Mouse (Mus musculus): ENCODE results near the gene Sox6.

The Sox6 gene

DNA sequence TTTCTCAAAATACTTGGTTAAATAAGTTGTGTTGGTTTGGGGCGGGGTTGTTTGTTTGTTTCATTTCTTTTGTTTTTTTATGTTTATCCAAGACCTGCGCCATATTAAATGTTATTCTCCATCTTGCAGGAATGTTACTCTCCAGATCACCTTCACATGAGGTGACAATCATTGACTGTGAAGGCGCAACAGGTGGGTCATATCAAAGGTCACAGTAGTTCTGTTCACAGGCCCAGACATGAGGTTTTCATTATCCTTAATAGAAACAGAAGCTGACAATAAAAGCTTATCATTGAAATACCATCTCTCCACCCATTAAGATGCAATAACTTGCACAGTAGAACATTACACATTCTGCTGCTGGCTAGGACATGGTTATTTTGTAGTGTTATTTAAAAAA is 54.5 kb downstream of the Sox6 start:
- no peak for DNase-seq

DNA sequence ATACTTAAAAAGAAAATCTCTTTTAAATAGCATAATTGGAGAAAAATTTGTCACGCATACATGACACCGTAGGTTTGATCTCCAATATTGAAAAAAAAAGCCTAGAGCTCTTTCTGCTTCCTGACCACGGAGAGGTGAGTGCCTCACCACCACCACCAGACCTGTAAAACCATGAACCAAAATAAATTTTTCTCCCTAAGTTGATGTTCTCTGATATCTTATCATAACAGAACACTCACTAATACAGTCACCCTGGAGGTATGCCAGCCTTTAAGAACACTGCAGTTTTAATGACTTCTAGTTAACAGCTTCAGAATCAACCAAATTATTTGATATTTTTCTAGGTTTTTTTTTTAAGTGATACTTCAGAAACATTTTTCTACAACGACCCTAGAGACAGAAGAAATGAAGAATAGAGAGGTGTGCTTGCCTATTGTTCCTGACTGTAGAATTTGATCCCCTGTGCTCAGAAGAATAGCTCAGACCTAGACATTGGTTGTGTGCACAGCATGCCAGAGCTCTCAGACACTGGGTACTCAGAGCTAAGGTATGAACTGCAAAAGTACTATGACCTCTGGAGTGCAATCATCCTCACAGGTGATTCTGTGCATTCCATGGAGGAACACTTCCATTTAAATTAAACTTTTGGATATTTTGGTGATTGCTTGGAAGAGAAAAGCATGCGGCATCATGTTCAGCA is 58.6 kb downstream of the Sox6 start:
- DNase-seq: no peak

DNA sequence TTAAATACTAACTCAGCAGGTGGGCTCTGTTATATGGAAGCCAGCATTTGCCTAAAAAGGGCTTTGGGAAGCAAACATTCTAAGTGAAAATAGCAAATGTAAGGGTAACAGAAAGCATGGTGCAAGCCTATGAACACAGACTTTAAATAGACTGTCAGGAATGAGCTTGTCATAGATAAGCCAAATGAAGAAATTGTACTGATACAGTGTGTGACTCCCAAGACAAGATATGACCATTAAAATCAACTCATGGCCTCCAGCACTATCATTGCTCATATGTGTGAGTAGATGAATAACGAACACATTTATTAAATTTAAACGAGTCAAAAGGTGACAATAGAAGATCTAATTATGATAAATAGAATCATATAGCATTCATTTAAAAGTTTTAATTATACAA is 64.1 kb downstream of the Sox6 start:
- DNase-seq: no peak

DNA sequence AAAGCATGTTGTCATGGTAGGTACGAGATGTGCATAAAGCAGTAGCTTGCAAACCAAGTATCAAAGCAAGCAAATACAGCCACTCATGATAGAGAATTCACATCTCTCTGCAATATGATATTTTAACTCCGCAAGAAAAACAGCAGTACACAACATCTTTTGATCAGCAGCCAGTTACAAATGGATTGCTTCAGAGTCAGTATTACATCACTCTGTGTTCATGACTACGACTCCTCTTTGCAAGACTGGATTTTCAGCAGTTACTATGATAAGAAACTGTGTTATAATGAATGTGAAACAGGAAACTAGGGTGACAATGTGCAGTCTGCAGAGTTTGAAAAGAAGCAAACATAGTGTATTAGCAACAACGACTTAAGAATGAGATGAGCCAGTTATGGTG is 71.4 kb downstream of the Sox6 start:
- peak; percentile 13 for DNase-seq

DNA sequence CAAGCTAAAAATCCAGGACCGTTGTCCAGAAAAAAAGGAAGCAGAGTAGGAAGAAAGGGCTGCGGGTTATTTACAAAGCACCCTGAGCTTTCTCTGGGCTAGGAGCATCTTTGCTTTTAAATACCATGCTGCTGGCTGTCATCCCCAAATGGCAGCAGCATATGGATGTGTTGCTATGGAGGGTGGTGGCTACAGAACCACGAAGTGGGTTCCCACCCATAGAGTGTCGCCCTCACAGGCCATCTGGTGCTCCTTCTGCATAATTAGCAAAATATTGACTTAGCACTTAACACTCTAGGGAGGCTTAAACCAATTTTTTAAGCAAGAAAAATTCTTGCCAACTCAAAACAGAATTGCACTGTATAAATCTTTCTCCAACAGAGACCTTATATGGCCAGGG is 72.4 kb downstream of the Sox6 start:
- DNase-seq: no peak

DNA sequence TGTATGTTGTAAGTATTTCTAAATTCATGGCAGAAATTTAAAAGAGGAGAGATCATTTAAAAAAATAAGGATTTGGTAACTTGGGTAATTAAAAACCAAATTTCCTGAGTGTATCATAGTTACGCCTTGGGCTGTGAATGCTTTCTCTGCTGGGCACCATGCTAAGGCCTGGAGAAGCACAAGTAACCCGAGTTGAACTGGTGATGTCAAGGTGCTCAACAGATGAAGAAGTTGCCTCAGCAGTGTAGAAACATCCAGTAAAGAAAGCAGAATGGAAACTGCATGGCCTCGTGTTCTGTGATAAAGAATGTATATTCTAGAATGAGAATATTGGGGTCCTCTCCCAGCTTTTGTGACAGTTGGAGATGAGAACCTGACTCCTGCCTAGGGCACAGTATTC is 85.5 kb downstream of the Sox6 start:
- DNase-seq: no peak

DNA sequence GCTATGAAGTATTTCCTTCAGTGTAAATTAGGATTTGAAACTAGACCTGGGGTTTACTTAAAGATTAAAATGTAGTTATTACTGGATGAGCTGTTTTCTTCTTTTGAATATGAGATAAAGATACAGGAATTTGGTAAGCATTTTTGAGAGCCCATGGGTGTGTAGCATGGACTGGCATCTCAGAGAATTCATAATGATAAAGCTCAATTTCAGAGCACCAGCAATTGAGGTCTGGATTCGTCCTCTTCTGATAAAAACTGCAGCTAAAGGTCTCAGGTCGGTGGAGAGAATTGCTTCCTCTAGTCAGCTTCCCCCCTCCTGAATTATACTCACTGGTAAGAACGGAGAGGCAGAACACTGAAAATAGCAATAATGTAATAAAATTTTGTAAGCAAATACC is 86.4 kb downstream of the Sox6 start:
- DNase-seq: no peak

DNA sequence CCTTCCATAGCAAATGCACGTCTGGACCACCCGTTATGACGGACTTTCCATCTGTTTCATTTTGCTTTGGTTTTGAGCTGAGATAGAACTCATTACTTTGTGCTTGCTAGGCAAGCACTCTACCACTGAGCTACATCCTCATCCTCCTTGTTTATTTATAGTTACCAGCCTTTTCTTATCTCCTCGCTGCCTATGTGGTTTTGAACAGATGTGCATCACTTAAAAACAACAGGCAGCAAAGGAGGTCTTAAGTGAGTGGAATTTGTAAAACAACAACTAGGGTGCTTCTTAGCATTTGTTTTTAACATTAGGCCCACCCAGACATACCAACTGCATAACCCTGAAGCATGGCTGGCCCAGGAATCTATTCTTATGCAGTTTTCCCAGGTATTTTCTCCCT is 86.9 kb downstream of the Sox6 start:
- DNase-seq: no peak

DNA sequence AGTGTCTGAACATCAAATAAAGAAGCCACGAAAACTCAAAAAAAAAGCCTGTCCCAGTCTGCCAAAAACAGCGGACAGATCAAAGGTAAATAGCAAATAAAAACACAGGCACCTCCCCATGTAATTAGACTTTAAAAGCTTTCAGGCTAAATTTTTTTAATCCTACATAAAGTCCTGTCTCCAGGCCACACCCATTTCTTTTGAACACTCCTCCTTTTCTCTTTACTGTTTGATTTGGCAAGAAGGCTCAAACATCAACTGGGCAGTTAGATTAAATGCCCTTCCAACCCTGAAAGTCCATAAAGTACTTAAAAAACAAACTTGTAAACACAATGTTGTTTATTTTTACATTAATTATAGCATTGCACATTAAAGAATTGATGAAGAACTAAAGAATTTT is 90.7 kb downstream of the Sox6 start:
- DNase-seq: no peak

DNA sequence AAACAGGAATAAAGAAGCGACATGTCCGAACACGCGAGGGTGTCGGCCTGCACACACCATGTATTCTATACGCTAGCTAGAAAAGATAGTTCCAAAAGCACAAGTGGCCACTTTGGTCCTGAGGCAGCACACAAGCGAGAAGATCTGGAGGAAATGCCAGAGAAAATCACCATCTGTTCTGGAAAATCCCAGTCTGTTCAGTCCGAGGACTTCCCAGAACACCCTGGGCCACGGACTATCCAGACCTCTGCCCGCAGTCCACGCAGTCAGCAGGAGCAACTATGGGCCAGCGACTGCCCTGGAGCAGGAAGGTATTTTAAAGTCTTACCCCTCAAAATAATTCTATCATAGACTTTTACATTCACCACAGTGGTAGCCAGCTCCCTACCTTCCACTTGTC is 92.0 kb downstream of the Sox6 start:
- DNase-seq: no peak

DNA sequence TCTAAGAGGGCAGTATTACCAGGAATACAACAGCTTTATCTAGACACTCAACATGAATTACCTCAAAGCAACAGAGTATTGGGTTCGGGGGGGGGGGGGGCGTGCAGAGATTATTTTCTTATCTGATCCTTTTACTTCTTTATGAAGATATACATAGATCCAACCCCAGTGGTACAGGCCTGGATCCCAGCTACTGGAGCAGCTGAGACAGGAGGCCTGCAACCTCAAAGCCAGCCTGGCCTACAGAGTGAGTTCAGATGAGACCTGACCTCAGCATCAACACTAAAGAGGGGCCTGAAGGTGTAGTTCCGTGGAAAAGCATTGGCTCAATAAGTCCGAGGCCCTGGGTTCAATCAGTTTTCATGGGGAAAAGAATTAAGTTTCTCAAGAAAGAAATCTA is 93.1 kb downstream of the Sox6 start:
- no peak for DNase-seq

DNA sequence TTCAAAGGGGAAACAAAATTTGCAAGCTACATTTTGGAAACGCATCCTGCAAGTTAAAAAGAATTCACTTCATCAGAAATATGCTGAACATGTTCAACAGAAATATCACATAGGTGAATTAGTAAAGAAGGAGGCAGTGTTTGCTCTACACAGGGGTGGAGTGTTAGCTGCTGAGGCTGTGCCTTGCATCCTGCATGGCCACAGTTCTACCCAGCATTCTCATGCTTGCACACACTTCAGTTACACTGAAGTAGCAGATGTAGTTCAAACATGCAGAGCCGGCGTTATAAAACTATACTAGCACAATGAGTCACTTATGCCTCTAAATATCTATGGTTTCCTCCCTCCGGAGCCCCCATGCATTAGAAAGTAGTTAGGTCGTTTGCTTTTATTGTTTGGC is 94.3 kb downstream of the Sox6 start:
- DNase-seq: peak; percentile 4

DNA sequence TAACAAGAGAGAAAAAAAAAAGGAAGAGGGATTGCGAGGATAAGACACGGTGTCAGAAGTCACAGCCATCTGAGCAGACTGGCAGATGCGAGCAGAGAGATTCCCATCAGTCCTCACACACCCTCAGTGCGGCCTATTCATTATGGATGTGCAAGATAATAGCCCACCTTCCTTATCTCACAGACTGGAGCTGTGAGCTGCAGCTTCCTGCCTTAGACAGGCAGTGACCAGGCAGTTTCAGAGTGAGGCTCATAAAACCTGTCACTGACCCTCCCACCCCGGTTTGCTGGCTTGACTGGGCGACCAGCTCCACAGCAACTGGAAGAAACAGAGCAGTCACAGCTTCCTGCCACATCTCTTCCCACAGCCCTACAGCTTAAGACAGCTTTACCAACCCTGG is 96.8 kb downstream of the Sox6 start:
- no peak for DNase-seq

DNA sequence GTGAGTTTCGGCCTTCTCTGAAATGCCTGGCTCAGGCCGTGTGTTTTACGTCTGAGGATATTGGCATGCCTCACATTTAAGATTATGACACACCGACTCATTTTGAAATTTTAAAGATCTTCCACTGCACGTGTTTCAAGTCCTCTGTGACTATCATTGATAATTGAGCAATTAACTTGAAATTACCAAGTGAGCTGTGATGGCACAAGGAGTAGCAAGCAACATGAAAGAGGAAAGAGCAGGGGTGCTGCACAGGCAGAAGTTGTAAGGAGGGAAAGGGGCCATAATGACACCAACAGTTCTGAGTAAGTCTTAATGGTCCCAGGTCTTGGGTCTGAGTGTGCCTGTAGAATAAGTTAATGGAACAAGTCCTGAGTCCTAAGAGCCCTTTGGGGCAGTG is 99.3 kb downstream of the Sox6 start:
- no peak for DNase-seq

DNA sequence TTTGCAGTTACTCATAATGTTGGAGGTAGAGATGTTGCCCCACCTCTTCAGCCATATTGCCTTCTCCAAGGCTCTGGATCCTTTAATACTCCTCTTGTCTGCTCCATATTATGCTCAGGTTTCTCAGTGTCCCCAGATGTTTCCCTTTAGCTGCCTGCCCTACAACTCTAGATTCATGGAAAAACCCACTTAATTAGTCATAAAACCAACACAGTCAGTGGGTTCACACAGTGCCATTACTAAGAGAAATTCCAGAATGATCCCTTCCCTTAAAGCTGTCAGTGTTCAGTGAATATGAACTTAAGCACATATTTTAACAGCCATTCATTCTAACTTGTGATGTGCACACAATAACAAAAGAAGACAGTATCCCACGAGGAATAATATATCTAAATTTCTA is 101.7 kb downstream of the Sox6 start:
- DNase-seq: no peak

DNA sequence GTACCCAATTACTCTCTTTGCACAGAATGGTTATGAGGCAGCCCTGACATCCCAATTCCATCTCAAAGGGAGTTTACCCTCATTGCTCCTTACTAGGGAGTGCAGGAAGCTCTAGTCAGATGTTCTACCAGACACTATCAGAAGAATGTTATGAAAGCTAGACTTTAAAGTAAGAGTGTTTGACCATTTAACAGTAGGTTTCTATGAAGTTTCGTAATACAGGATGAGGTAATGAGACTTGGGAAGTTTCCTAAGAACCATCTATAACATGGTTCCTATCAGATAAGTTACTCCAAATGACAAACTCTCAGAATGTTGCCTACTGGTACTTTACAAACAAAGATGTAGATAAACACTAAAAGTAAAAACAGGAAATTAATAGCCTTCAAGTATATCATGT is 123.3 kb downstream of the Sox6 start:
- DNase-seq: no peak

DNA sequence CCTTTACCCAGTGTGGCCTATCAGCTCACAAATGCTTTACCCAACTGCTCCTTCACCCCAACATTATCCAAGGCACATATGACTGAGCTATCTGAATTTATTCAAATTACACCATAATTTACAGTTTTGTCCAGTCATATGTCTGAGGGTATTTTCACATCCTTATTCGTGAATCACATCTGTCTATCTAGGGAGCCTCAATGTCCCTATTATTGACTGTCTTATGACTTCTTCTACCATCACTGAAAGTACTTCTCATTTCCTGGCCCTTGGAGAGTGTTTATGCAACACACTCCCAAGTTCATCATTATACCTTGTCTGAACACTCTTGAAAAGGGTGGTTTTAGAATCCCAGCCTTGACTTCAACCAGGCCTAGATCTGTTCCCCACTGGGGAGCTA is 128.3 kb downstream of the Sox6 start:
- no peak for DNase-seq

DNA sequence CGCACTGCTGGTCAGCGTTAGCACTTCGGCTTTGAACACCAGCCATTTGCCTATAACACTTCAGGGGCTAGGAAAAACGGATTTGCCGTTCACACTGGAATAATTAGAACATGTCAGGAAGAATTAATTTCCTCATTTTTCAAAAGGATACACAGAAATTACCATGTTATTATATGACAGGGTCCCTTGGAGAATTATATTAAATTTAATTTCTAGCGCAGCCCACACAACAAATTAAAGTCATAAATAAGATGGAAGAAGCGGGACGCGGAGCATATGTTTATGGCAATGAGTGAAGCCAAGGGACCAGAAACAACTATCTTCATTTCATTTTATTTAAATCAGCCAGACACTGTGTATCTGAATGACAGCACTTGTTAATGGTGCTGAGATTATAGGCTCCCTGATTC is 133.8 kb downstream of the Sox6 start:
- DNase-seq: no peak

DNA sequence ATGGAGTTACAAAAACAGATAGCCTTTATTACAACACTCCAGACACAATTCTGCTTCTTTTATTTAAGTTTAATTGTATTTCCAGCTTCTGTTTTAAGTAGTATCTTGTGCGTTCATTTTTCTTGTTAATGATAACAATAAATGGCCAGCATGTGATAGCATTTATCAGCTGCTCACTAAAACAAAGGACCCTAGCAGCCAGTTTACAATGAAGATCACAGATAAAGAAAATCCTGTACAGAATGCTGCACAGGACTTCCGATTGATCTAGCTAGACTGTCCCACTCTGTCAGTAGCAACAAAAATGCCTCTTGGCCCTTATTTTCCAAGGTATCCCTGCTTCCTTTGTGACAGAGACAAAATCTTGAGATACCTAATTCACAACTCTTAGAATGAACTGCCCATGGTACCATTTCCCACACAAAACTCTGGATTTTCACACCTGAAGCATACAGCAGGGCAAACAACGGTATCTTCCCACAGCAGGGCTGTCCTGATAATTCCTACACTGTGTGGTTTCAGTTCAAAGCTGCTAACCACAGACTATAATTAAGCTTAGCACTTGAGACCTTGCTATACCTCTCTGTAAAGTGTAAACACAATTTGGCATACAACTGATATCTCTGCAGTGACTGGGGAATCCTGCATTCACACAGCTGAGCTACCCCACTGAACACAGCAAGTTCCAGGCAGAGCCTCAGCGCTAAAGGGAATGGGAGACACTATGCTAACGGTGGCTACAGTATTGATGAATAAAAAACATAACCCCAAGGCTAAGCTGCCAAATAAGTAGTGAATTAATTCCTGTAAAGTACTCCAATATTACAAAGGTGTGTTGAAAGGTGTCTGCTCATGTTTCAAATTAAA is 134.4 kb downstream of the Sox6 start:
- no peak for DNase-seq

DNA sequence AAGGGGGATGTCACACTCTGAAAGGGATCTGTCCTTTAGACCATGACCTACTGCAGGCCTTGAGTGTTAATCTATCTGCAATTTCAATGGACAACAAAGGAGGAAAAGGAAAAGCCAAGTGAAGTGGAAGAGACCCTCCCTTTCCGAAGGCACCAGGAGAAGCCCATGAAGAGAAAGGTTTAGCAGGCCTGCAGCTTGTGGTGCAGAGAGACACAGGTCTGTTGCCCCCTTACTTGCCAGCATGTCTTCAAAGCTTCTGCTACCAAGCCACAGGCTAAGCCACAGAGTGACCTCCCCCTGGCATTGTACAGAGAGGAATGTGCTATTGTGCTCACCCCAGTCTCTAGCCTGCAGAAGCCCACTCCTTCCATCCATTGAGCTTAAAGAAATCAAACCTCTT is 135.2 kb downstream of the Sox6 start:
- no peak for DNase-seq

DNA sequence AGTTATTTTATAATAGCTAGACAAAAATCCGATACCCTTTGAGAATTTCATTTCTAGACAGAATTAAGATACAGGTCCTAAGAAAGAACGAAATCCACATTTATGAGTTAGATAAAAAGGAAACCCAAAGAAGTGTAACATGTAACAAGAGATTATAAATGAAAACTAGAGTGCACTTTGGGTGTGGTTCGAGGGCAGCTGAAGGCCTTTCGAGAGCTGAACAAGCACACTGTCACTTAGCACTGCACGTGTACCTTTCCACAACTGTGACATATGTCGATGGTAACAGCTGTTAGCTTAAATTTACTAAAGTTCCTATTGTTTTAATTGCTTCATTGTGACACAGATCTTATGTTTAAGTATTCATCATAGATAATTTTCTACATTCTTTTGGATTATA is 142.8 kb downstream of the Sox6 start:
- DNase-seq: no peak

DNA sequence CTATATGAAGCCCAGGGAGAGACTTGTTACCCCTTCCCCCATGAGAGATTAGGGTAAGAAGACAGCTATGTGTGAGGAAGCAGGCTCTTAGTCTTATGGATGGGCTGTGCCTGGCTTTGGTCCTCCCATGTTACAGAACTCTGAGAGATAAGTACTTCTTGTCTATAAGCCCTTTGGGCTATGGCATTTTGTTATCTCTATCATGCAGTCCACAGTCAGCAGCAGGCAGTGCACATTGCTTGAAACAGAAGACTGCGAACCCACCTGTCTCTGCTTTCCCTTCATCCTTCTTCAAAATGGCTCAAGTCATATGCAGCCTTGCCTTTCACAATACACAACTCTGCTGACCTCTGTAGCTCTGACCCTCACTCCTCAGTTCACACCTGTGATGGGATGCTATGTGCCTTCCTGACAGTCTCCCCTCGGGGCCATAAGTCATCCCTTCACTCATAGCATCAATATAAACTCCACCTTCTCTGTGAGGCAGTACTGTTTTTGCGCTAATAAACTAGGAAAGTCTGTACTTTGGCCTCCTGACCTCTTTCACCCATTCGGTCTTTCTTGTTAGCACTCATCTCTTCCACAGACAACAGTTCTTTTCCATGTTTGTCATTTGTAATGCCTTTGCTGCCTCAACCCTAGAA is 143.4 kb downstream of the Sox6 start:
- DNase-seq: no peak

DNA sequence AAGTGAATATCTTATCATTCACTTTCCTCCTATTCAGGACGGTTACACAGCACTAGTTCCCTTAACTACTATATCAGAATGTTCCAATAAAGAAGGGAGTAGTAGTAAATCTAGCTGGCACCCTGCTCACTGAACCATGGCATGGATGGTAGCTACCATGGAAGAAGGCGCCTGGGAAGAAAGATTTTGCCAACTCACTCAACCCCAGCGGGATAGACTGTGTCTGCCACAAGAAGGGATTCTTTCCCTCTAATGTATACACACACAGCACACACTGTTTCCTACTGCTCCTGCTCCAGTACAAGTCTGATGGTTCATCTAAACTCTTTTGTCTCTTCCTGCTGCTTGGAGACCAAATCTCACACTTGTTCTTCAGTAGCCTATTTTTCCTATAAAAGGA is 147.1 kb downstream of the Sox6 start:
- DNase-seq: no peak

DNA sequence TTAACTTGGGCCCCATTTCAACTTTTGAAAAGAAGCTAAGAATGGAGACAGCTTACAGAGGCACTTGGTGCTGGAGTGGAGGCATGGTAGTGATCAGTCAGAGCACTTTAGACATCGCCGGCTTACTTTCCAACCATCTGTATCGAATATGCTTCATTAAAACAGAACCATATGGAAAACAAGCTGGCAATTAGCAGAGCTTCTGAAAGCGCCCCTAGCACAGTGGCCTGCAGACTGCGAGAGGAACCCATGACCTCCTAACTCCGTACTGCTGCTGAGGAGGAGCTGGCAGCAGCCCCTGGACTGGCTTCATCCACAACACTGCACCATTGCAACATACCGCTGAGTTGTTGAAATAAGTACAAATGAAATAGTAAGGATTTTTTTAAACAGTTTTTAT is 148.7 kb downstream of the Sox6 start:
- DNase-seq: peak; percentile 22

Measured in lung, postnatal 36 days (tissue).